Mouse (Mus musculus) forebrain, embryonic 13.5 days (tissue): ENCODE data around the gene Ncoa4. TPM values are rescaled to one million over a fixed set of nuclear protein-coding genes. Genes with fewer than 3 reads are reported as not detected.

Experiments used
- polyA plus RNA-seq: library from polyadenylated mRNA; unstranded; fragments of >200 nt; fragmentation: Nextera tagmentation; extraction: Ambion mirVana; gene quantifications from 2 replicates; pipeline ENCODE4 v1.2.1, GENCODE M21; 2015

The Ncoa4 gene
- polyA plus RNA-seq, 1 experiment from 2014 or later, result 81.6 TPM

Other genes with a start within 250 kb of the Ncoa4 start
- gene Galnt15, start 130.9 kb upstream of the Ncoa4 start, polyA plus RNA-seq, result 0.10 and 0.19 TPM in 2 replicates
- gene Oxnad1, start 74.5 kb upstream of the Ncoa4 start, polyA plus RNA-seq, result 20.8 and 26.0 TPM in 2 replicates
- 88.1 and 88.8 TPM in 2 replicates for gene Dph3, start 74.1 kb upstream of the Ncoa4 start, polyA plus RNA-seq
- gene Msmb, start 17.8 kb upstream of the Ncoa4 start, polyA plus RNA-seq, result not detected in 2 replicates
- gene Timm23, start 42.0 kb downstream of the Ncoa4 start, polyA plus RNA-seq, result 239 and 248 TPM in 2 replicates
- 36.6 and 40.8 TPM in 2 replicates for gene Parg, start 42.1 kb downstream of the Ncoa4 start, polyA plus RNA-seq
- 20.3 and 21.7 TPM in 2 replicates for gene Ogdhl, start 162.2 kb downstream of the Ncoa4 start, polyA plus RNA-seq
- 0.50 and 0.74 TPM in 2 replicates for gene 1700024G13Rik, start 228.5 kb downstream of the Ncoa4 start, polyA plus RNA-seq